Mouse (Mus musculus) right cerebral cortex, adult 2 months (tissue): ENCODE results near the gene Zbtb41.

Experiments used
- DNase-seq, 2 experiments: peaks; one replicate each; pipeline ENCODE4 v3.0.0; 2021 to 2022; ENCODE audit warnings: low spot score in 2 of 2

Gene Zbtb41

GRCm38 (mm10) chr1:139465936-139466335, 43.8 kb downstream of the Zbtb41 start:
- no peak for DNase-seq

DNA sequence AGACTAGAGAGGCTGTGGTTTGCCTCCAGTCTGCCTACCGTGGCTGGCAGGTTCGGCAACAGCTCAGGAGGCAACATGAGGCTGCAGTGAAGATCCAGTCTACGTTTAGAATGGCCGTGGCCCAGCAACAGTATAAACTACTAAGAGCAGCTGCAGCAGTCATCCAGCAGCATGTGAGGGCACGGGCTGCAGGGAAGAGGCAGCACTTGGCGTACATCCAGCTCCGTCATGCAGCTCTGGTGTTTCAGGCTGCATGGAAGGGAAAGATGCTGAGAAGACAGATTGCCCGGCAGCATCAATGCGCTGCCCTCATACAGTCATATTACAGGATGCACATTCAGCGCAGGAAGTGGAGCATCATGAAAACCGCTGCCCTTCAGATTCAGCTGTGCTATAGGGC, 56.8 kb downstream of the Zbtb41 start:
- DNase-seq, result peak in 1 of 2 experiments; percentile 7

DNA sequence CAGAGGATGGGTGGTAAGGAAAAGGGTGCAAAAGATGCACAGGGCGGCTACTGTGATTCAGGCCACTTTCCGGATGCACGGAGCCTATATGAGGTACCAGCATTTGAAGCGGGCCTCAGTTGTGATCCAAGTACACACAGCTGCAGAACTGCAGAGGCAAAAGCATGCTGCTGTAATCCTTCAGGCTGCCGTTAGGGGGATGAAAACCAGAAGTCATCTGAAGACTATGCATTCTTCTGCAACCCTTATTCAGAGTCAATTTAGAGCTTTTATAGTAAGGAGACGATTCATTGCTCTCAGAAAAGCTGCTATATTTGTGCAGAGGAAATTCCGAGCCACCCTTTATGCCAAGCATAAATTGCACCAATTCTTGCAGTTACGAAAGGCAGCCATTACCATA, 58.2 kb downstream of the Zbtb41 start:
- DNase-seq, result peak; percentile 13 to 22

GRCm38 (mm10) chr1:139481146-139481545, 59.1 kb downstream of the Zbtb41 start:
- DNase-seq, result no peak

DNA sequence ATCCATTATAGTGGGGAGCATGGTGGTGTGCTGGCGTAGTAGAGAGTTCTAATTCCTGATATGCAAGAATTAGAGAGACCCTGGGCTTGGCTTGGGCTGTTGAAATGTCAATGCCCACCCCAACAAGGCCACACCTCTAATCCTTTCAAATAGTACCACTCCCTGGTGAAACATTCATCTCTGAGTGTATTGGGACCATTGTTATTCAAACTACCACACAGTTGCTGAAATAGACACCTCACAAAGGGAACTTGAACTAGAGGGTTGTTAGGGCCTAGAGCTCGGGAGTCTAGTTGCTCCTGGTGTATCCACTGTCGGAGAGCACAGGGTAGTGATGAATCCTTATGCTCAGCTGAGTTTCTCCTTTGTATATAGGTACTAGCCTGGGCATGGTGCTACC, 72.5 kb downstream of the Zbtb41 start:
- DNase-seq, result no peak

- DNase-seq, result no peak
Measured at GRCm38 (mm10) chr1:139495408-139495807, 73.3 kb downstream of the Zbtb41 start.

DNA sequence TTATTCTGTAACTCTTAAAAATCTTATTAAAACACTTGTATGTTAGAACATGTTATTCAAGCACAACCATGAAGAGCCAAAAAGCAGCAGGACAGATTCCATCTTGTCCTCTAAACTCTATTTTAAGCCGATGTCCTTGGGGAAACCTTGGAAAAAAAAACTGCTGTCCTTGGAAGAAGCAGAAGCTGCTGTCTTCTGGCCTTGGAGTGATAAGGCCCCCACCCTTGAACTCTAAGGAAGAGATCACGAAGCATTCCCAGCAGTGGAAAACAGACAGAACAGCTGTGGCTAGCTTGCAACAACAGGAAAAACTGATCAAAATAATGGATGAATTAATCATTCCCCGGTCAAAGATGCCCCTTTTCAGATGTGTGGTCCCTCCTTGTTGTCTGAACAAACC, 74.1 kb downstream of the Zbtb41 start:
- no peak for DNase-seq

DNA sequence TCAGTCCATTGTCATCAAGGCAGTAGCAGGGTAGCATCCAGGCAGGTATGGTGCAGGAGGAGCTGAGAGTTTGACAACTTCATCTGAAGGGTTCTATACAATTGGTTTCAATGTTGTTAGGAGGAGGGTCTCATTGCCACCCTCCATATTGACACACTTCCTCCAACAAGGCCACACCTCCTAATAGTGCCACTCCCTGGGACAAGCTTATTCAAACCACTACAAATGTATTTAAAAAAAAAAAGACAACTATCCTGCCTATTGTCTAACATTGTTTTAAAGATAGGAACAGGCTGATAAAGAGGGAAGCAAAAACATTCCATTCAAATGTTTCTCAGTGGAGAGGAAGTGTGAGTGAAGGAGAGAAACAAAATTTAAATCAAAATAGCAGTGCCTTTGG, 77.7 kb downstream of the Zbtb41 start:
- no peak for DNase-seq

DNA sequence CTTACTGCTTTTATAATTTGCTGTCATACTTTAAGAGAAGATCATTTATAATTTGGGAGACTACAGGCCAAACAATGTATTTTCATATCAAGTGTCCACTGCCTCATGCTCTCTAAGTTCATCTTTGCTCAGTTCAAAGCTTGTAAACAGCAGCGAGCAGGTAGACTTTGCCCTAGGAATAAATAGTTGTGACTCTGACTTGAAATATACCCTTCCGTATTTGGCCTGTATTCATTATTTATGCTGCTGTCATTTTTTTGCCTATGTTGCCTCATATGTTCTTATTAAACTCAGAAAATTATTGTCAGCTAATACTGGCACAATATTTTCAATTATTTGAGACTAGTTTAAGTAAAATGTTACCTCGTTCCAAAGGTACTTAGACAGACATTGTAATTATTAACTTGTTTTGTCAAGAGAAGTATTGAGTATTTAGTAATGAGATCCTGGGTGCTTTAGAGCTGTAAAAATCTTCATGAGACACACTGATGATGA, 79.2 kb downstream of the Zbtb41 start, which contains the start of gene F13b:
Gene F13b, plus strand, starts transcription at position 445 of the 495 bp plus-strand sequence.
- DNase-seq, result no peak
